Mouse (Mus musculus) inflammation-experienced regulatory T-cells, adult 16 weeks (primary cell): ENCODE results near the gene Ndufa9. TPM values are rescaled to one million over a fixed set of nuclear protein-coding genes. Genes with fewer than 3 reads are reported as not detected.

ENCODE experiments used
- polyA plus RNA-seq: library from polyadenylated mRNA; unstranded; fragments of 100-300 nt; shearing (Covaris generic); gene quantifications from one replicate; pipeline ENCODE4 v1.2.1, GENCODE M21; 2017

Ndufa9 gene
- polyA plus RNA-seq: 169 TPM

DNA sequence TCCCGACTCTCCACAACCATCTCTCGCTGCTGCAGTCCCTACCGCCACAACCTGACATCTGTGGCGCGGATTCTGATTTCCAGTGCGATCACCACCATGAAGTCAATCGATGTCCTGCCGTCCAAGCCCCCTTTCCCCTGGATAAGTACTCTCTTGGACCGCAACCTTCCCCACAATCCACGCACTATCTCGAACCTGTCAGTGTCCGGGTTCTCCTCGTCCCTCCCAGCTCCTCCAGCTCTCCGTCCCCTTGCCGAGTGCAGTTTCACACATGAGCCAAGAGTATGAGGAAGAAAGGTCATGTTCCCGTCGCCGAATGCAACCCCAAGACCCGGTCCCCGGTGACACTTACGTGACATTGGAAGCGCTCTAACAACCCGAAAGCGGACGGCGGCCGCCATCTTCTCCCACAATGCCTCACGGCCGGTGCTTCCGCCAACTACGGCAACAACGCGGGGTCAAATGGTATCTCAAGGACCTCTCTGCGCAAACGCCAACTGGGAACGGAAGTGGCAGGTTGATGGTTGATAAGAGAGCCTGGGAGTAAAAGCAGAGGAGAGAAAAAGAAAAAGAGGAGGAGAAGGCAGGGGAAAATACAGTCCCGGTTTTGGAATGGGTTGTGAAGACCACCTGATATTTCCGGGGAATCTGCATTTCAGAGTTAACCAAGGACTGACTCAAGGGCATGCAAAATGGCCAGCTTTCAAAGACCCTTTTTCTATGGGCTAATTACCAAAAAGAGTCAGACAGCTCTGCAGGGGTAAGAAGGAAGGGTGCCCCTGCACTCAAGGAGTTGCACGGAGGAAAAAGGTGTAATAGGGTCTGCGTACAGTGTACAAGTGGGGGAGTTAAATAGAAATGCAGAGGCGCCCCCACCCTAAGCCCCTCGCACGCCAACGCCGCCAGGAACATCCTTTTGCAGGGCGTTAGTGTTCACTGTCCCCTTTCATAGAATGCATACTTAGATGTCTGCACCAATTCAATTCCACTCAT is at the start of gene Ndufa9:
Ndufa9 (minus strand) TSS at position 425 of the 993 bp plus-strand sequence.

DNA sequence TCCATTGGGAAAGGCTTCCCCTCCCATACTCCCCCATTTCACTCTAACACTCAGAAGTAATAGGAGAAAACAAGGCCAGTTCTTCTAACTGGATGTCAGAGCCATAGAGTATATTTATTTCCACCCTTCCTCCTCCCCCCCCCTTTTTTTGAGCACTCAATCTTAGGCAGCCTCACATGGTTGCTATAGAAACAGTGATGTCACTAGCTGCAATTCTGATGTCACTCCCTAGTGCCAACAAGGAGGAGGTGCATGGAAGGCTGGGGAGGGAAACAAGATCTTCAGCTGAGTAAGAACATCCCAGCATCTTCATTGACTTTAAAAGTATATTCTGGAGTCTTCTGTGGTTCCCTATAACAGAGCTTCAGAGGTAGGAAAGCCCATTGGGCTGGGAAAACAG is 3.9 kb upstream of the Ndufa9 start, which contains the start of gene Akap3:
Akap3 (plus strand) TSS at position 218 of the 400 bp plus-strand sequence.

Other genes with a start within 250 kb of the Ndufa9 start
- not detected for gene Kcna1, start 202.8 kb downstream of the Ndufa9 start, polyA plus RNA-seq
- gene Kcna6, start 108.5 kb downstream of the Ndufa9 start, polyA plus RNA-seq: 0.15 TPM
- gene Akap3, start 4.0 kb upstream of the Ndufa9 start, polyA plus RNA-seq: not detected
- gene Dyrk4, start 72.7 kb upstream of the Ndufa9 start, polyA plus RNA-seq: 0.45 TPM
- gene Rad51ap1, start 90.5 kb upstream of the Ndufa9 start, polyA plus RNA-seq: 6.6 TPM
- 16.4 TPM for gene D6Wsu163e, start 90.8 kb upstream of the Ndufa9 start, polyA plus RNA-seq
- gene Fgf6, start 166.4 kb upstream of the Ndufa9 start, polyA plus RNA-seq: not detected
- gene Fgf23, start 223.8 kb upstream of the Ndufa9 start, polyA plus RNA-seq: not detected